Mouse (Mus musculus): Measurements from ENCODE around the gene Pan3. TPM values are rescaled to one million over a fixed set of nuclear protein-coding genes. Genes with fewer than 3 reads are reported as not detected.

Gene Pan3
- 209 and 282 TPM in 2 replicates for total RNA-seq (2014; fragmentation: Nextera tagmentation)
- total RNA-seq (2017) = 147 and 198 TPM in 2 replicates

DNA sequence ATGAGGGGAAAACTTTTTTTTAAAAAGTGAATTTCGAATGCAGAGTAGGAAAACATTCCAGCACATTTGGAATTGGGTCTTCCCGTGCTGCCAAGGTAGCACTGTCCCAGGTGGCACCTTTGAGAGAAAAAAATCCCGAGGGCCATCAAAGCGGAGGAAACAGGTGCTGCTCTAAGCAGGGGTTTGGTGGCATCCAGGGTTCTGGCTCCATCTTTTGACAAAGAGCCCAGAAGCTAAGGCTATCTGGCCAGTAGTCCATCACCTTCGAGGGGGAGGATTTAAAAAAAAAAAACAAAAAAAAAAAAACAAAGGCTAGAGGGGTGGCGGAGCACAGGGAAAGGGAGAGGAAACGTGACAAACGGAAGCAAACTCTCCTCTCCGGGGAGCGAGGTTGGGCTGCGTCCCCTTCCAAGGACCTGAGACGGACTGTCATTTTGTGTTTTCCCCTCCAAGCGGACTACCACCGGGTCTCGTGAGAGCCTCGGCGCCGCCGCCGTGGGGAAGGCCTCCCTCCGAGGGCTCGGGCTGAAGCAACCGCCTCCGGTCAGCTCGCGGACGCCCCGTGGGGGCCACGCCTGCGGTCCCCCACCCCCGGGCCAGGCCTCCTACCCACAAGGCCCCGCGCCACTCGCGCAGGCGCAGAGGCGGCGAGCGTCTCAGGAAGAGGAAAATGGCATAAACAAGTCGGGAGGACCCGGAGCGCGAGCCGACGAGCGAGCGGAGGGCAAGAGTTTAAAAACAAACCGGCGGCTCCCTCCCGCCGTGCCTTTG is at the start of gene Pan3:
Gene Pan3, plus strand, starts transcription at position 627 of the 771 bp plus-strand sequence.
- peak; percentile 70 for ATAC-seq (replicated peaks; ENCODE audit: poor library complexity, severe bottlenecking)

DNA sequence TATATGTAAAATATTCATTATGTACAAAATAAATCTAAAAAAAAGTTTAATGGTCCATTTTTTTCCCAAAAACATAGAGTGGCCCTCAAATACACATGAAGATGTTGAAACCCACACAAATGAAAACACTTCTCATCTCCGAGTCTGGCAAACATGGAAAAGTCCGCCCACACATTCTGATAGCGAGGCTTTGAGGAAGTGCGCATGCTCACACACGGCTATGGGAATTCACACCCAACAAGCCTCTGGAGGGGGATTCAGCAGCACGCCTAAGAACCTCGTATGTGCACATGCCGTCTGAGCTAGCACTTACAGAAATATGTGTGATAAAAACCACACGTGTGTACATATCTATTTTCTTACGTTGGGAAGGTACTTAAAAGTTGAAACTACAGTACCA is 48.6 kb upstream of the Pan3 start:
- no peak for ATAC-seq (replicated peaks; ENCODE audit: poor library complexity, severe bottlenecking)

DNA sequence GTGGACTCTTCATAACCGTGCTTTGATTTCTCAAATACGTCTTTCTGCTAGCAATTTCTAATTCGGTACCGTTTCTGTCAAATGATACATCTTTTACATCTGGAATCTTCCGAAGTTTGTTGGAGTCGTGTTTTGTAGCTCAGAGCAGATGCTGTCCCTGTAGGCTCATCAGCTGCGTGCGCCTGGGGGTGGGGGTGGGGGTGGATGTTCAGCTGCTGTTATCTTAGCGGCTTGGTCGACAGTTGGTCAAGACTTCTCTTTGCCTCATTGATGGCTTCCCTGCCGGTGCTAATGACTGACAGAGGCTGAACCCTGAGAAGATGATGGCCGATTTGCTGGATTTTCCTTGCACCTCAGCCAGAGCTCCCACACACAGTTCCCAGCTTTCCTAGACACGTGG is 43.1 kb upstream of the Pan3 start:
- no peak for ATAC-seq (replicated peaks; ENCODE audit: poor library complexity, severe bottlenecking)

DNA sequence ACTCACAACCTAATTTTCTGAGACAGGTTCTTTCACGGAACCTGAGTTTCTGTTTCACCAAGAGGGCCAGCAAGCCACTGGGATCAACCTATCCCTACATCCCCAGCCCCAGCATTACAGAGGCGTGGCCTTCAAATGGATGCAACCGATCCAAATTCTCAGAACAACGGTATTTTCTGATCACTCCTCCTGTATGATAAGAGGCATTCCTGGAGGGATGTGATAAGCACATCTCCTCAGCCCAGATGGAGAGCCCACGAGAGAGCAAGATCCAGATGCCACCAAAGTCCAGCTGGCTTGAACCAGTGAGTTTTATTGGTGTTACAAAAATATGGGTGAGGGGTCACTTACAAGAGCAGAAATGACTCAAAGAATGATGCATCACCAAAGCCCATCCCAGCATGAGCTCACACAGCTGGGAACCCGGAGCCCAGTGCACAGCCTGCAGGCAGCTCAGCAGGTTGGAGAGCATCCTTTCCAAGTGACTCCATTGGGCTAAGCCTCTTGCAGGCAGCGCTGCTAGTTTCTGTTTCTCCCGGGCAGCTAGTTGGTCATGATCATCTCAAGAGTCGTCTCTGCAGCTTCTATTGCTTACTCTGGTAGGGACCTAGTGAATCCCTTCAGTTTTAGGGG is 41.5 kb upstream of the Pan3 start:
- ATAC-seq (replicated peaks; ENCODE audit: poor library complexity, severe bottlenecking) = no peak; the same call in 1 of the 2 replicates

DNA sequence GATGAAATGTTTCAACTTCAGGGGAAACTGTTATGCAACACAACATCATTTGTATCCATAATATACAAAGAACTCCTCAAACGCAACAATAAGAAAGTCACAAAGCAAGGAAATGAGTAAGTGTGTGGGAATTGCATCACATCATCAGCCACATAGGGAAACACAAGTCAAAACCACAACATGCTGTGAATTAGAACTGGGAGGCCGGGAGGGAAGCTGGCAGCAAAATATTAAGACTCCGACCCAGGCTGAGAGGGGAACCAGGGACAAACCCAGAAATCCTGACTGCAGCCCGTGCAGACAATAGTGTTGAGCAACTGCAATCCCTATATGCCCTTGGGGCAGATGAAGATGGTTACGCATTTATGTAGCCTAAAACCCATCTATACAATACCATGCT is 40.9 kb upstream of the Pan3 start:
- peak; percentile 80 for ATAC-seq (replicated peaks; ENCODE audit: poor library complexity, severe bottlenecking)

DNA sequence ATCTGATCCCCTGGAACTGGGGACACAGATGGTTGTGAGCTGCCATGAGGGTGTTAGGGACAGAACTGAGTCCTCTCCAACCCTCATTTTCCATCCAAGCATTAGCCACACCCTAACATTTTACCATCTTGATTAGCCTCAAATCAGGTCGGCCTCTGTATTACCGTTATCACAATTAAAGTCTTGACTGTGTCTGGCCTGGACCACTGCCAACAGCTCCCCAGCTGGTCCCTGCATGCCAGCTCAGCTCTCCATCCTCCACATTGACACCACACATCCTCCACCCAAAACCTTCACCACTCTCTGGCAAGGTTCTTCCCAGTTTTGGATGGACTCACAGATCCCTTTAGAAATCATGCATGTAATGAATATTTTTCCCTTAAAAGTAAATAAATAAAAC is 39.2 kb upstream of the Pan3 start:
- ATAC-seq (replicated peaks; ENCODE audit: poor library complexity, severe bottlenecking) = no peak

GRCm38 (mm10) chr5:147392667-147393213 is 37.2 kb upstream of the Pan3 start:
- ATAC-seq (replicated peaks; ENCODE audit: poor library complexity, severe bottlenecking) = peak; percentile 67

DNA sequence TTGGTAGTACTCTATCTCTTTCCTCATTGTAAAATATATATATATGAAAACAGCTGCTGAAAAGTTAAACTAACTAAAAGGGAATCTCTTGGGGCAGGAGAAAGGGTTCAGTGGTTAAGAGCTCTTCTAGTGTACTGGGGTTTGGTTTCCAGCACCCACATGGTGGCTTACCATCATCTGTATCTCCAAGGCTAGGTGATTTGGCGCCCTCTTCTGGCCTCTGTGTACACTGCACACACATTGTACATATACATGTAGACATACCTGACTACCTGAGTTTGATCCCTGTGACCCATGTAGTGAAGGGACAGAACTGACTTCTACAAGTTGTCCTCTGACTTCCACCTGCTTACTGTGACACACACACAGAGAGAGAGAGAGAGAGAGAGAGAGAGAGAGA is 34.9 kb upstream of the Pan3 start:
- no peak for ATAC-seq (replicated peaks; ENCODE audit: poor library complexity, severe bottlenecking)

- peak; percentile 93 for ATAC-seq (replicated peaks; ENCODE audit: poor library complexity, severe bottlenecking)
Measured at GRCm38 (mm10) chr5:147399843-147400504, 30.0 kb upstream of the Pan3 start, which contains the start of gene Flt3. Gene Flt3 (minus strand): TSS chr5:147400489.

DNA sequence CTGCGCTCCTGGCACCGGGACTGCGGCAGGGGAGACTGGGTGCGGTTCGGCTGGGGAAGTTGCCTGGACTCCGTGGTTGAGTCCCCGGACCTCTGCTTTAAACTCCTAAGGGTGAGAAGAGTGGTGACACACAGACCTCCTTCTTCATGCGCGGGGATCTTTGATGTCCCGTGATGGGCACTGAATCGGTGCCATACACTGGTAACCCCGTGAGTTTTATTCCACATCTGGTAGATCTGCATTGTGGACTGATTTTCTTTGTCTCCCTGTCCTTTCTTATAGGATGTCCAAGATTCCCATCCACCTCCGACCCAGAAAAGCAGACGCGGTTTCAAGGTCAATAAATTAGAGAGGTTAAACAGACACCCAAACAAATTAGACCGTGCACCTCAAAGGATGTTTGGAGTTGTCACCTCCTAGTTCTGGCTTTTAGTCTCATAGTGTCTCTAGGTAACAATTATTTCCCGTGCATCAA is 29.4 kb upstream of the Pan3 start:
- no peak for ATAC-seq (replicated peaks; ENCODE audit: poor library complexity, severe bottlenecking)

DNA sequence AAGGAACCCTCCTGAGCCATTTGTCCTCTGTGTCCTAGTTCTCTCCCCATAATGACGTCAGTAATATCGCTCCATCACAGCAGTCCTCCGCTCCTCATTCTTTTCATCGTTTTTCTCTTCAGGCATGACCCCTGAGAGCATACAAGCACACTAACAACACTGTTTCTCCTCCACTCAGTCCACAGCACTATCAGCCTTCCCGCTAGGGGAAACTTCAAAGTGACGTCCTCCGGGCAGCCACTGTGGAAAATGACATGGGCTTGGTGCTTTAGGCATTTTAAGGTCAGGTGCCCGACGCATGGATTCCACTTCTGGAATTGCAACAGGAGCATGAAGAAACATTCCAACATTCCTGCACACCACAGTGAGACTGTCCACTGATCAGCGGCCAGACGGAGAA is 28.9 kb upstream of the Pan3 start:
- ATAC-seq (replicated peaks; ENCODE audit: poor library complexity, severe bottlenecking) = 0 out of 2 replicates have a peak, but pooled peaks have one; percentile 5

GRCm38 (mm10) chr5:147402505-147402904 is 27.5 kb upstream of the Pan3 start:
- peak; percentile 20 for ATAC-seq (replicated peaks; ENCODE audit: poor library complexity, severe bottlenecking)

DNA sequence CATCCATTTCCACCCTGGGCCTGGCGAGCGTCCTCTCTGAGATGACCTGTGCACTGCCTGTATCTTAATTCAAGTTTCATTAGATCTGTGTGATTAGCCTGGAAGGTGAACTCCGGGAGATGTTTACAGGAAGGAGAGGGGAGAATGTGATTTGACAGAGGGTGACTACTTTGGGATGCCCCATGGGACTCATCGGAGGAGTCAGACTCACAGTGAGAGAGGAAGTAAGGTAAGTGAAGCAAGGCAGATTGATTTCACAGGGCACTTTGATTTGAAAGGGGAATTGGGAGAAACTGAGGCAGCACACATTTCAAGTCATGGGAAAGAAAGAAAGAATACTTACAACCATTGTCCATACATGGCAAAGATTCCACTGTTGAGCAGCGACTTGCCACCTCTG is 23.8 kb upstream of the Pan3 start:
- no peak for ATAC-seq (replicated peaks; ENCODE audit: poor library complexity, severe bottlenecking)

DNA sequence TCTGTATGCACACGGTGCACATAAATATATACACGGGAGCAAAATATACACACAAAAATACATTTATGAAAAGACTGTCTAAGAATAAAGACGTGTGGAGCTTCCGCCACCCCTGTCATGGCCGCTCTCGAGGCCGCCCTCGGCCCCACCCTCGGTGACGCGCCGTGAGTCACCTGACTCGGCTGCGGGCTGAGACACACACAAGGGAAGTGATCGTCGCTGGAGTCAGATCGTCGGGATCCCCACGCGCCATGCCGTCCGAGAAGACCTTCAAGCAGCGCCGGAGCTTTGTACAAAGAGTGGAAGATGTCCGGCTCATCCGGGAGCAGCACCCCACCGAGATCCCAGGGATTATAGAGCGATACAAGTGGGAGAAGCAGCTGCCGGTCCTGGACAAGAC is 21.2 kb upstream of the Pan3 start:
- ATAC-seq (replicated peaks; ENCODE audit: poor library complexity, severe bottlenecking) = peak; percentile 50

DNA sequence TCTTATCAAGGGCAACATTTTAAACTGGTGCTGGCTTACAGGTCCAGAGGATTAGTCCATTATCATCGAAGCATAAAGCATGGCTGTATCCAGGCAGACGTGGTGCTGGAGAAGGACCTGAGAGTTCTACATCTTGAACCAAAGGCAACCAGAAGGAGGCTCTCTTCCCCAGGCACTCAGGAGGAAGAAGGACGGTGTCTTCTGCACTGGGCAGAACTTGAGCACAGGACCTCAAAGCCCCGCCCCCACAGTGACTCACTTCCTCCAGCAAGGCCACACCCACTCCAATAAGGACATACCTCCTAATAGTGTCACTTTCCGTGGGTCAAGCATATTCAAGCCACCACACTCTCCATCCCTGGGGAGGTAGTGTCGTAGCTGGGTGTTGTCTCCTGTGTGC is 19.4 kb upstream of the Pan3 start:
- peak; percentile 50 for ATAC-seq (replicated peaks; ENCODE audit: poor library complexity, severe bottlenecking)

DNA sequence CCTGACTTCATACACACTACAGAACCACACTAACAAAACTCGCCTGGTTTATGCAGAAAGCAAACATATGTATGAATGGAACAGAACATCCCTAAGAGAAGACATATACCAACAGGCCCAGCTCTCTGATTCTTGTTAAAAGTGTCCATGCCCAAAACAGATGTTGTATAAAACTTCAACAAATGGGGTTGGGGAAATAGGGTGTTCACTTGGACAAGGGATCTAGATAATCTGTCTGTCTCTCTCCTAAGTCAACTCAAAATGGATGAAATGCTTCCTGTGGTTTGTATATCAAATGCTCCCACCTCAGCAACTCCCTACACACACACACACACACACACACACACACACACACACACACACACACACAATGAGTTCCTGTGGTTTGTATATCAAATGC is 12.0 kb upstream of the Pan3 start:
- no peak for ATAC-seq (replicated peaks; ENCODE audit: poor library complexity, severe bottlenecking)

DNA sequence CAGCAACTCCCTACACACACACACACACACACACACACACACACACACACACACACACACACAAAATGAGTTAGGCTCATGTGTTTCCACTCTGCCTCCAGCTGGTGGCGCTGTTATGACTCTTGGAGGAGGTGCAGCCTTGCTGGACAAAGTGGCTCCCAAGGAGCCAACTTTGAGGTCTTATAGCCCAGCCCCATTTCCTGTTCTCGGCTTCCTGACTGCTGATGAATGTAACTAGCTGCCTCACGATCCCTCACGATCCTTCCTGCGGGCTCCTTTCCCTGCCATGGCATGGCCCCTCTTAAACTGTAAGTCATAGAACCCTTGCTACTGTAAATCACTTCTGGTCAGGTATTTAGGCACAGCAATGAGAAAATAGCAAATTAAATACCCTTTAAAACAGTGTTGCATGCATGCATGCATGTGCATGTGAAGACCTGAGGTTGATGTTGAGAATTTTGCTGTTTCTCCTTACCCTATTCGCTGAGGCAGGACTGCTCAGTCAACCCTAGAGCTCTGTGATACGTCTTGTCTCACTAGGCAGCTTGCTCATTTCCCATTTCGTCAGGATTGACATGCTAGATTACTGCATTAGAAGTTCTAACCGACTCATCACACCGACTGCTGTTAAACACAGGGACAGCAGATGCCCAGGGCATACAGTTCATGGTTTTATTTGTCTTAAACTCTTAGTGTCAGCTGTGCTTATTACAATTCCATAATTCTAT is 11.4 kb upstream of the Pan3 start:
- peak; percentile 93 for ATAC-seq (replicated peaks; ENCODE audit: poor library complexity, severe bottlenecking)

- no peak for ATAC-seq (replicated peaks; ENCODE audit: poor library complexity, severe bottlenecking)
Measured at GRCm38 (mm10) chr5:147423612-147424011, 6.3 kb upstream of the Pan3 start.

DNA sequence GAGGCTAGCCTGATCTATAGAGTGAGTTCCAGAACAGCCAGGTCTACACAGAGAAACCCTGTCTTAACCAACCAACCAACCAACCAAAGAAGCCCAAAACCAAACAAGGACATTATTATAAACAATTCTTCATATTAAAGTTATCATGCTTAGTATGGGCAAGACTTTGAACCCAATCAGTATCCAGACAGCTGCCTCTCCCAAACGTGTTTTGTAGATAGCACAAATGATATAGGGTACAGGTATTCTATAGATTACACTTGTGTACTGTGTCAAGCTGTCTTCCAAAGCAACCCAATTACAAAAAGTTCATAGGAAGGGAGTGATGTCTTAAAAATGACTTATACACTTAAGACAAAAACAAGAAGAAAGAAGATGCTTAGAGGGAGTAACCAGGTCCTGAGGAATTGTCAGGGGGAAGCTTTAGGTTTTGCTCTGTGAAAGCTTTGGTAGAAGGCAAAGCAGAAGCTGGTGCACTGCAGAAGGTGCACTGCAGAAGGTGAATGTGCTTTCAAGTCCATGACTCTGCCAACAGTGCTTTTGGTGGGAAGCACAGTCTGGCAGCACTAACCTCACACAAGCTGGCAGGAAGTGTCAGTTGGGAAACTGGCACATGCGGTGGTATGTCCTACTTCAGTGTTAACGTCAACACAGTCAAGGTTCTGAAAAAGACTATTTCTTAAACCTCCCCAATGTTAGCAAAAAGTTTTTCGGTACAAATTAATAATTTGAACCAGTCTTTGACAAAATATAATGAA is 3.7 kb upstream of the Pan3 start:
- ATAC-seq (replicated peaks; ENCODE audit: poor library complexity, severe bottlenecking) = peak; percentile 64

Data from granulocyte monocyte progenitor cell, adult 5-6 weeks (primary cell).